Mouse (Mus musculus): Measurements from ENCODE around the gene Cmtm2a. TPM values are rescaled to one million over a fixed set of nuclear protein-coding genes. Genes with fewer than 3 reads are reported as not detected.
A peak's percentile ranks its signal among the peaks of the same experiment; 100 is the strongest.
"Not testable (repeated sequence)": the region's sequence is repeated elsewhere in the genome, so short reads cannot be mapped to it uniquely, and the experiment has no call there.

The Cmtm2a gene
- polyA plus RNA-seq, 1 experiment from 2014 or later = not detected

- H3K9ac ChIP-seq = no peak overlapping the region
- ATAC-seq (ENCODE audit: low FRiP score) (no peak), DNase-seq (ENCODE audit: low spot score) (no peak)
- no peak overlapping the region for H3K4me2 ChIP-seq (replicated peaks)
- no peaks in the 10 kb centered on the region for H3K36me3 ChIP-seq (replicated peaks; ENCODE audit: control insufficient read depth, insufficient read depth)
- H3K4me3 ChIP-seq (replicated peaks; ENCODE audit: low read length) = no peak overlapping the region
- H3K4me1 ChIP-seq (replicated peaks; ENCODE audit: control insufficient read depth, insufficient read depth, low read length) = peaks cover 7% of the 10 kb centered on the region; the same call in 1 of the 2 replicates
- no peaks in the 10 kb centered on the region for H3K9me3 ChIP-seq (ENCODE audit: control insufficient read depth, low read length)
- 90% methylated on average over 11 of the region's 11 CpGs for WGBS
- no peaks in the 10 kb centered on the region for H3K27me3 ChIP-seq (ENCODE audit: control insufficient read depth, insufficient read depth, low read length)
- no peak overlapping the region for H3K27ac ChIP-seq
These were observed 12.0 kb upstream of the Cmtm2a start for GRCm38 (mm10) chr8:104304962-104305361.

- 93% methylated on average over 4 of the region's 4 CpGs for WGBS
- H3K4me3 ChIP-seq (replicated peaks; ENCODE audit: low read length); H3K4me2 ChIP-seq (replicated peaks); H3K27me3 ChIP-seq (ENCODE audit: control insufficient read depth, insufficient read depth, low read length); DNase-seq (ENCODE audit: low spot score); H3K36me3 ChIP-seq (replicated peaks; ENCODE audit: control insufficient read depth, insufficient read depth); H3K9ac ChIP-seq; ATAC-seq (ENCODE audit: low FRiP score); H3K4me1 ChIP-seq (replicated peaks; ENCODE audit: control insufficient read depth, insufficient read depth, low read length); H3K9me3 ChIP-seq (ENCODE audit: control insufficient read depth, low read length); H3K27ac ChIP-seq: not testable (repeated sequence)
These were observed 9.6 kb upstream of the Cmtm2a start for GRCm38 (mm10) chr8:104302536-104302935.

- not testable (repeated sequence) for H3K9ac ChIP-seq; H3K36me3 ChIP-seq (replicated peaks; ENCODE audit: control insufficient read depth, insufficient read depth); H3K4me2 ChIP-seq (replicated peaks); H3K27me3 ChIP-seq (ENCODE audit: control insufficient read depth, insufficient read depth, low read length); H3K4me3 ChIP-seq (replicated peaks; ENCODE audit: low read length); H3K4me1 ChIP-seq (replicated peaks; ENCODE audit: control insufficient read depth, insufficient read depth, low read length); H3K9me3 ChIP-seq (ENCODE audit: control insufficient read depth, low read length)
- 2% methylated on average over 3 of the region's 3 CpGs for WGBS
- DNase-seq (ENCODE audit: low spot score) = peak; percentile 36
- peak; percentile 60; the same call in 1 of the 2 replicates for ATAC-seq (ENCODE audit: low FRiP score)
- peak overlapping the region; percentile 14; the same call in 1 of the 2 replicates for H3K27ac ChIP-seq
These were observed 8.6 kb upstream of the Cmtm2a start for GRCm38 (mm10) chr8:104301577-104301976.

GRCm38 (mm10) chr8:104294396-104294795 is 1.4 kb upstream of the Cmtm2a start:
- Histone ChIP-seq H3K9me3 (ENCODE audit: control insufficient read depth, low read length) (no peaks in the 10 kb centered on the region), H3K36me3 (replicated peaks; ENCODE audit: control insufficient read depth, insufficient read depth) (no peaks in the 10 kb centered on the region), H3K4me3 (replicated peaks; ENCODE audit: low read length) (no peak overlapping the region), H3K27me3 (ENCODE audit: control insufficient read depth, insufficient read depth, low read length) (no peaks in the 10 kb centered on the region), H3K27ac (no peak overlapping the region), H3K9ac (no peak overlapping the region), H3K4me1 (replicated peaks; ENCODE audit: control insufficient read depth, insufficient read depth, low read length) (no peaks in the 10 kb centered on the region), H3K4me2 (replicated peaks) (no peak overlapping the region)
- no peak for ATAC-seq (ENCODE audit: low FRiP score)
- 91% methylated on average over 1 of the region's 1 CpGs for WGBS
- no peak for DNase-seq (ENCODE audit: low spot score)

- ATAC-seq (ENCODE audit: low FRiP score) = no peak
- Histone ChIP-seq H3K4me1 (replicated peaks; ENCODE audit: control insufficient read depth, insufficient read depth, low read length) (no peaks in the 10 kb centered on the region), H3K4me3 (replicated peaks; ENCODE audit: low read length) (no peak overlapping the region)
These were observed 24.0 kb downstream of the Cmtm2a start for GRCm38 (mm10) chr8:104268937-104269440.

GRCm38 (mm10) chr8:104268368-104268767 is 24.6 kb downstream of the Cmtm2a start:
- ATAC-seq (ENCODE audit: low FRiP score) (no peak), DNase-seq (ENCODE audit: low spot score) (no peak)
- Histone ChIP-seq H3K36me3 (replicated peaks; ENCODE audit: control insufficient read depth, insufficient read depth) (peaks cover 7% of the 10 kb centered on the region), H3K4me1 (replicated peaks; ENCODE audit: control insufficient read depth, insufficient read depth, low read length) (no peaks in the 10 kb centered on the region), H3K4me3 (replicated peaks; ENCODE audit: low read length) (no peak overlapping the region), H3K9me3 (ENCODE audit: control insufficient read depth, low read length) (no peaks in the 10 kb centered on the region), H3K27ac (no peak overlapping the region), H3K9ac (no peak overlapping the region), H3K4me2 (replicated peaks) (no peak overlapping the region), H3K27me3 (ENCODE audit: control insufficient read depth, insufficient read depth, low read length) (no peaks in the 10 kb centered on the region)

More at GRCm38 (mm10) chr8:104268937-104269440, 24.0 kb downstream of the Cmtm2a start:
- Histone ChIP-seq H3K9me3 (ENCODE audit: control insufficient read depth, low read length) (no peaks in the 10 kb centered on the region), H3K9ac (no peak overlapping the region), H3K27ac (no peak overlapping the region), H3K27me3 (ENCODE audit: control insufficient read depth, insufficient read depth, low read length) (no peaks in the 10 kb centered on the region), H3K36me3 (replicated peaks; ENCODE audit: control insufficient read depth, insufficient read depth) (0 out of 2 replicates have a peak, but pooled peaks cover under 1% of the 10 kb centered on the region), H3K4me2 (replicated peaks) (no peak overlapping the region)
- DNase-seq (ENCODE audit: low spot score) = no peak
- WGBS = 84% methylated on average over 6 of the region's 6 CpGs

GRCm38 (mm10) chr8:104264271-104264935 is 28.6 kb downstream of the Cmtm2a start:
- not testable (repeated sequence) for H3K4me2 ChIP-seq (replicated peaks)

GRCm38 (mm10) chr8:104261802-104262201 is 31.2 kb downstream of the Cmtm2a start:
- 91% methylated on average over 5 of the region's 5 CpGs for WGBS

More at GRCm38 (mm10) chr8:104264271-104264935, 28.6 kb downstream of the Cmtm2a start:
- not testable (repeated sequence) for H3K4me1 ChIP-seq (replicated peaks; ENCODE audit: control insufficient read depth, insufficient read depth, low read length); H3K4me3 ChIP-seq (replicated peaks; ENCODE audit: low read length); DNase-seq (ENCODE audit: low spot score); ATAC-seq (ENCODE audit: low FRiP score); H3K27me3 ChIP-seq (ENCODE audit: control insufficient read depth, insufficient read depth, low read length); H3K9me3 ChIP-seq (ENCODE audit: control insufficient read depth, low read length); H3K27ac ChIP-seq; H3K9ac ChIP-seq
- peaks cover 12% of the 10 kb centered on the region for H3K36me3 ChIP-seq (replicated peaks; ENCODE audit: control insufficient read depth, insufficient read depth)
- WGBS = 97% methylated on average over 22 of the region's 22 CpGs

GRCm38 (mm10) chr8:104253016-104253415 is 40.0 kb downstream of the Cmtm2a start:
- peaks cover 2% of the 10 kb centered on the region for H3K9me3 ChIP-seq (ENCODE audit: control insufficient read depth, low read length)

More at GRCm38 (mm10) chr8:104261802-104262201, 31.2 kb downstream of the Cmtm2a start:
- H3K9ac ChIP-seq; H3K27me3 ChIP-seq (ENCODE audit: control insufficient read depth, insufficient read depth, low read length); ATAC-seq (ENCODE audit: low FRiP score); H3K27ac ChIP-seq; H3K4me2 ChIP-seq (replicated peaks); H3K4me1 ChIP-seq (replicated peaks; ENCODE audit: control insufficient read depth, insufficient read depth, low read length); DNase-seq (ENCODE audit: low spot score); H3K4me3 ChIP-seq (replicated peaks; ENCODE audit: low read length); H3K9me3 ChIP-seq (ENCODE audit: control insufficient read depth, low read length): not testable (repeated sequence)
- H3K36me3 ChIP-seq (replicated peaks; ENCODE audit: control insufficient read depth, insufficient read depth) = peaks cover 32% of the 10 kb centered on the region

More at GRCm38 (mm10) chr8:104253016-104253415, 40.0 kb downstream of the Cmtm2a start:
- DNase-seq (ENCODE audit: low spot score) (no peak), ATAC-seq (ENCODE audit: low FRiP score) (no peak)
- Histone ChIP-seq H3K4me3 (replicated peaks; ENCODE audit: low read length) (no peak overlapping the region), H3K36me3 (replicated peaks; ENCODE audit: control insufficient read depth, insufficient read depth) (peaks cover 8% of the 10 kb centered on the region), H3K4me1 (replicated peaks; ENCODE audit: control insufficient read depth, insufficient read depth, low read length) (0 out of 2 replicates have a peak, but pooled peaks cover 8% of the 10 kb centered on the region), H3K27me3 (ENCODE audit: control insufficient read depth, insufficient read depth, low read length) (no peaks in the 10 kb centered on the region), H3K9ac (no peak overlapping the region), H3K27ac (no peak overlapping the region), H3K4me2 (replicated peaks) (no peak overlapping the region)
- WGBS = 90% methylated on average over 3 of the region's 3 CpGs

All from hindbrain, embryonic 14.5 days (tissue).